Mouse (Mus musculus): ENCODE results near the gene Taf1a. TPM values are rescaled to one million over a fixed set of nuclear protein-coding genes. Genes with fewer than 3 reads are reported as not detected.
"Not testable (repeated sequence)": the region's sequence is repeated elsewhere in the genome, so short reads cannot be mapped to it uniquely, and the experiment has no call there.

Gene Taf1a
- polyA plus RNA-seq, 1 experiment from 2014 or later, result 19.0 TPM

DNA sequence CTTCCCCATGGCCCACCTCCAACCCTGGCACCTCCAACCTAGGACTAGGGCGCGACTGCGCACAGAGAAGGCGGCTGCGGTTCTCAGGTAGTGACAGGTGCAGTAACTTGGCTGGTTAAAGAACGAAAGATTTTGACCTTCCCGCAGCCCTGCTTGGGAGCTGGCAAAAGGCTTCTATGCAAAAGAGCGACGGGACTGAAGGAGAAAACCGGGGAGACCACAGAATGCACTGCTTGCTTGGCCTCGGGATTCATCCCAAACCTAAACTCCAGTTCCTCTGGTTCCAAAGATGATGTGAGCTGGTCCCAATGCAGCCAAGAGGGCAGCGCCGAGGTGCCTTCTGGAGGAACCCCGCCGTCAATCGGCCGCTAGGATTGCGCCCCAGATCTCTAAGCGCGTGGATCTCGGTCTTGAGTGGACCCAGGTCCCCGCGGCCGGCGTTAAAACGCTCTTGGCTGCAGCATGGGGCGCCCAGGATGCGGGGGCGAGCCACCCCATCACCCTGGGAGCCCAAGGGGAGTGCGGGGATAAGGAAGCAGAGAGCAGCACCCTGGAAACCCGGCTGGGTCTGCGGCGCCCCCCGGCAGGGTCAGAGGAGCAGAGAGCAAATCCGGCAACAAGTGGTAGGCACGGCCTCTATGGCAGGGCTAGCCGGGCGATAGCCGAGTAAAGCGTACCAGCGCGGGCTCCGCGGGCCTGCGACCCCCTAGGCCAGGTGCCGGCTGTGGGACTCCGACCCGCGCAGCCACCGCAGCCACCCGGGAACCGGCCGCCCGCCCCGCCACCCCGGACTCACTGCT lies 20.0 kb upstream of the Taf1a start:
- H3K36me3 ChIP-seq, result peaks cover 19% of the 10 kb centered on the region
- ATAC-seq (ENCODE audit: insufficient read depth, low FRiP score, low read depth), result peak; percentile 33
- H3K4me3 ChIP-seq (replicated peaks), result peak overlapping the region; percentile 64
- no peaks in the 10 kb centered on the region for H3K9me3 ChIP-seq
- peaks cover 12% of the 10 kb centered on the region; the same call in 1 of the 2 replicates for H3K4me1 ChIP-seq
- peak overlapping the region; percentile 66; the same call in 1 of the 2 replicates for H3K27ac ChIP-seq
- H3K27me3 ChIP-seq (replicated peaks), result no peaks in the 10 kb centered on the region
- 2% methylated on average over 55 of the region's 56 CpGs for WGBS
- H3K4me2 ChIP-seq, result peak overlapping the region; percentile 77
- peak overlapping the region; percentile 61 for H3K9ac ChIP-seq

DNA sequence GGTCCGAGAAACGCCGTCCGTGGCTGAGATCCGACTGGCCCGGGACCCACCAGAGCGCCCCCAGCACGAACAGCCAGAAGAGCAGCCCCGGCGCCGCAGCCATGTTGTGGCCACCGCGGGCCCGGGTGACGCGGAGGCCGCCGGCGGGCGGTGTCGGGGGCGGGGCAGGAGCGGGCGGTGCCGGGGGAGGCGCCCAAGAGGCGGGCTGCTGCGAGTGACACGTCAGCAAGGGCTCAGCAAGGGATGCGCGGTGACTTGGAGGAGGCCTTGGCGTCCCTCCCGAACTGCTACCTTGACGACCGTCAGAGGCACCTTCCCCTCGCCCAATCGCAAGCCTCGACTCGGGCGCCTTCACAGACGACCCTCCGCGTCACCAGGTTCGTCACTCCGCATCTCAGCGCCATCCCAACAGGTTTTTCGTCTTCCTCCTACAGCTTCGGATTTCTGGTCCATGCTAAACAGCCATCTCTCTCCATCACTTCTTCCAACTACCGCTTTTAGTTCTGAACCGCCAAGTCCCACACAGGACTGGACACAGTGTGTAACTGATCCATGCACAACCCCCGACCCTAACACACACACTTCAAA lies 19.3 kb upstream of the Taf1a start, which contains the start of gene Mia3:
Mia3 (minus strand) TSS at position 127 of the 588 bp plus-strand sequence.
- WGBS, result under 1% methylated on average over 47 of the region's 51 CpGs
- Histone ChIP-seq H3K9me3 (0 out of 2 replicates have a peak, but pooled peaks cover under 1% of the 10 kb centered on the region), H3K27me3 (replicated peaks) (no peaks in the 10 kb centered on the region), H3K4me1 (peaks cover 12% of the 10 kb centered on the region; the same call in 1 of the 2 replicates), H3K9ac (peak within 1 kb of the TSS; percentile 61), H3K36me3 (peaks cover 12% of the 10 kb centered on the region; the same call in 1 of the 2 replicates), H3K4me2 (peak within 1 kb of the TSS; percentile 77), H3K27ac (peak within 1 kb of the TSS; percentile 66; the same call in 1 of the 2 replicates), H3K4me3 (replicated peaks) (peak within 1 kb of the TSS; percentile 64)
- ATAC-seq (ENCODE audit: insufficient read depth, low FRiP score, low read depth), result peak; percentile 97

DNA sequence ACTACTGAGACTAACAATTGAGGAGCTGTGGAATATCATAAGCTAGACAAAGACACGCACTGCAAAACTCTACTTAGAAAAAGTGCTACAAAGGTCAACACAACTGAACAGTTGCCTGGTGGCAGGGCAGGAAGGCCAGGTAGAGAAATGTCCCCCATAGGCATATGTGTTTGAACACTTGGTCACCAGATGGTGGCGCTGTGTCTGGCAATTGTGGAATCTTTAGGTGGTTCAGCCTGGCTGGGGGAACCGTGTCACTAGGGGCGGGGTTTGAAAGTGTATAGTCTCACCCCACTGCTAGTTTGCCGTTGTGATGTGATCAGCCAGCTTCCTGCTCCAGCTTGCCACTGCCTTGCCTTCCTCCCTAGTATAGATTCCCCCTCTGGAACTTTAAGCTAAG lies 14.1 kb upstream of the Taf1a start:
- Histone ChIP-seq H3K9me3 (0 out of 2 replicates have a peak, but pooled peaks cover 3% of the 10 kb centered on the region), H3K4me1 (0 out of 2 replicates have a peak, but pooled peaks cover 3% of the 10 kb centered on the region), H3K36me3 (no peaks in the 10 kb centered on the region), H3K9ac (no peak overlapping the region), H3K27me3 (replicated peaks) (no peaks in the 10 kb centered on the region), H3K4me2 (no peak overlapping the region), H3K27ac (no peak overlapping the region), H3K4me3 (replicated peaks) (no peak overlapping the region)
- ATAC-seq (ENCODE audit: insufficient read depth, low FRiP score, low read depth), result no peak
- WGBS, result 83% methylated on average over 5 of the region's 5 CpGs

DNA sequence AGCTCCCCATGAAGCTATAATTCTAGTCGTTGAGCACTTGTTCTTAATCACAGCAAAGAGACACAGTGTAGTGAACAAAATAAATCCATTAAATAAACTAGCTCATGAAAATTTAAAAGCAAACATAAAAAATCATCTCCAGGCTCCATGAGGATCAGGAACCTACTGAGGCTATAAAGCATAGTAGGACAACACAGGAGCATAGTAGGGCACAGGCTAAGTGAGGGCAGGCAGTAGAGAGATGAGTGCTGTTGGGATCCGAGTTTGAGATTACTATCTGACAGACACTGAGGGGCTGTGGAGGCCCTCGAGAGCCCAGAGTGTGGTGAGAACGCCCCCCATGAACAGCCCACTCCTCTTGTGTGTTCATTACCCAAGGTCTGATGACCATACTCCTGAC lies 11.7 kb upstream of the Taf1a start:
- Histone ChIP-seq H3K4me3 (replicated peaks) (no peak overlapping the region), H3K27me3 (replicated peaks) (no peaks in the 10 kb centered on the region), H3K27ac (no peak overlapping the region), H3K9ac (no peak overlapping the region), H3K36me3 (no peaks in the 10 kb centered on the region), H3K9me3 (0 out of 2 replicates have a peak, but pooled peaks cover 3% of the 10 kb centered on the region), H3K4me2 (no peak overlapping the region), H3K4me1 (no peaks in the 10 kb centered on the region)
- ATAC-seq (ENCODE audit: insufficient read depth, low FRiP score, low read depth), result no peak
- WGBS, result 75% methylated on average over 4 of the region's 4 CpGs

DNA sequence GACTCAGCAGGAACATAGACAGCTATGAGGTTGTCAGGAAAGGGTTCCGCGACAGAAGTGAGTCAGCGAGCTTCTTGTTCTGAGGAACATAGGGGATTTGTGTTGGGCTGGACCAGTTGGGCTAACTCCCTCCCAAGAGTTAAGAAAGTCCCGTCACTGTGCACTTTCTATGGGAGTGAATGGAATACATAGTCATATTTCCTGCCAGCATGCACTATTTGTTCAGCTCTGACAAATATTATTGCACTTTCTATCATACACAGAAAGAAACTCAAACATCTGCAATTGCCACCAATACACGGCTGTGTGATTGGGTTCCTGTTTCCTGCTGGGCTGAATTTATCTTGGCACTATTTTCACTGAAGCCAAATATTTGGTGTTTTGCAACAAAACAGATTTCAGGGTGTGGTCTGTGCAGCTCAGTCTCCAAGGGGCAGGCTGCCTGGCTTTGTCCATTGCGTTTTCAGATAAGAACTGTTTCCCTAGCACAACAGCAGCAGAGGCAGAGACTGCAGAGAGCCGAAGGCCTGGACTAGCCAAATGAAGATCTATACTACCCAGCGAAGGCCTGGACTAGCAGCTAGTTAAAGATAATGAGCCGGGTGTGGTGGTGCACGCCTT lies 10.3 kb upstream of the Taf1a start:
- no peak overlapping the region for H3K4me3 ChIP-seq (replicated peaks)
- 68% methylated on average over 10 of the region's 10 CpGs for WGBS
- H3K4me1 ChIP-seq, result no peaks in the 10 kb centered on the region
- ATAC-seq (ENCODE audit: insufficient read depth, low FRiP score, low read depth), result no peak; the same call in 1 of the 2 replicates
- no peaks in the 10 kb centered on the region for H3K27me3 ChIP-seq (replicated peaks)
- H3K9ac ChIP-seq, result no peak overlapping the region
- no peaks in the 10 kb centered on the region for H3K36me3 ChIP-seq
- H3K27ac ChIP-seq, result peak overlapping the region; percentile 44
- H3K4me2 ChIP-seq, result no peak overlapping the region
- 0 out of 2 replicates have a peak, but pooled peaks cover 3% of the 10 kb centered on the region for H3K9me3 ChIP-seq

DNA sequence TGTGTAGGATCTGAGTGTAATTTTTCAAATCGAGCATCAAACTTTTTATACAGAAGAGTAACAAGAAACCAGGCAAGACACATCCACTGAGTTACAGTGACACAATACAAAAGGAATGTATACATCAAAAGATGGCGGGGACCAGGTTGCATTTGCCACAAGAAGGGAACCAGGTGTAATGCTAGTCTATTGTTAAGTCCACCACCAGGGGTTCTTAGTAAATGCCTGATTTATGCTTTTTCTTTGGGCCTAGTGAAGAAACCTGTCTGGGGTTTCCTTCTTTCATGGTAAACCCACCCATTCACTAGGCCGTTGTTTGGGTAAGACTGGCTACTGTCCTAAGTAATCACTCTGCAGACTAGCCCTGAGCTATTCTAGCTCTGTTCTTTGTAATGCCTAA lies 9.4 kb upstream of the Taf1a start:
- not testable (repeated sequence) for H3K27ac ChIP-seq; ATAC-seq (ENCODE audit: insufficient read depth, low FRiP score, low read depth); H3K4me1 ChIP-seq; H3K9me3 ChIP-seq; H3K9ac ChIP-seq; H3K4me3 ChIP-seq (replicated peaks); H3K4me2 ChIP-seq; H3K36me3 ChIP-seq; H3K27me3 ChIP-seq (replicated peaks)
- WGBS, result 91% methylated on average over 3 of the region's 3 CpGs

DNA sequence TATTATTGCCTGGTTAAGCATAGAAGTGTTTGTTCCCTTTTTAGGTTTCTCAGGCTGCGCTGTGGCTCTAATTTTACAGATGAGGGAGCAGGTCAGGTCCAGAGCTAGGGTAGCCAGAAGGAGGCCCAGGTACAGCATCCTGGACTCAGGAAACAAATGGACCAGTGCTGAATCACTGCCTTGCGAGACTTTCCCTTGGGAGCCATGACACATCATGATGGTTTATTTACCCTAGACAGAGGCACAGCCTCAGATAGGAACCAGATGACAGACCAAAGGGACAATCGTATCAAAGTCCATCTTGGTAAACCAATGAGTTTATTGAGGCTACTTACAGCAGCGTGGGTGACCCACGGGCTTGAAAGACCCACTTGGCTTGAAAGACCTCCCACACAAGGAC lies 7.0 kb upstream of the Taf1a start:
- Histone ChIP-seq H3K27ac (no peak overlapping the region), H3K36me3 (no peaks in the 10 kb centered on the region), H3K27me3 (replicated peaks) (0 out of 2 replicates have a peak, but pooled peaks cover 5% of the 10 kb centered on the region), H3K4me2 (no peak overlapping the region), H3K9ac (no peak overlapping the region), H3K9me3 (no peaks in the 10 kb centered on the region), H3K4me1 (no peaks in the 10 kb centered on the region), H3K4me3 (replicated peaks) (no peak overlapping the region)
- no peak for ATAC-seq (ENCODE audit: insufficient read depth, low FRiP score, low read depth)
- WGBS, result 71% methylated on average over 5 of the region's 5 CpGs

DNA sequence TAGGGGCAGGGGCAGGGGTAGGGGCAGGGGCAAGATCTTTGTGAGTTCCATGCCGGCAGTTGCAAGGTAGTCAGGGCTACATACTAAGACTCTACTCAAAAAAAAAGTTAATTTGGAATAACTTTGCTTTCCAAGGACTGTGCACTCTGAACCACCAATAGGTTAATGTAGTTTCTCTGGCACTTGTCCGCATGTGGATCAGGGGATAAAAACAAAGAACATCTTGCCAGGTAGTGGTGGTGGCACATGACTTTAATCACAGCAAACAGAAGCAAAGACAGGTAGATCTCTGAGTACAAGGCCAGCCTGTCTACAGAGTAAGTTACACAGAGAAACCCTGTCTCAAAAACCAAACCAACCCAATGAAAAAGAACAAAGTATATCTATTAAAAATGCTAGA lies 6.2 kb upstream of the Taf1a start:
- no peaks in the 10 kb centered on the region for H3K9me3 ChIP-seq
- no peak overlapping the region for H3K4me2 ChIP-seq
- 77% methylated on average over 2 of the region's 2 CpGs for WGBS
- H3K27ac ChIP-seq, result no peak overlapping the region
- no peak overlapping the region for H3K4me3 ChIP-seq (replicated peaks)
- 0 out of 2 replicates have a peak, but pooled peaks cover 5% of the 10 kb centered on the region for H3K27me3 ChIP-seq (replicated peaks)
- H3K4me1 ChIP-seq, result no peaks in the 10 kb centered on the region
- H3K9ac ChIP-seq, result no peak overlapping the region
- H3K36me3 ChIP-seq, result no peaks in the 10 kb centered on the region
- ATAC-seq (ENCODE audit: insufficient read depth, low FRiP score, low read depth), result no peak

DNA sequence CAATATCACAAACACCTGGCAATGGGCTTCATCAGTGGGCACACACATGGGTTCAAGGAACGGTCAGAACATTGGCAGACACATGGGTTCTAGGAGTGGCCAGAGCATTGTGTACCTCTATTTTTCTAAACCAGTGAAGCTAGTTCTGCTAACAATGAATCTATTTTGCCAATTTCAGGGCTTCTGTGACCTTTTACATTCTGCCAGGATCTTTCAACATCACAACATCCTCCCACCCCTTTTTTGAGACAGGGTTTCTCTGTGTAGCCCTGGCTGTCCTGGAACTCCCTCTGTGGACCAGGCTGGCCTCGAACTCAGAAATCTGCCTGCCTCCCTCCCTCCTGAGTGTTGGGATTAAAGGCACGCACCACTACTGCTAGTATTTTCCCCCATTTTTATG lies 1.4 kb upstream of the Taf1a start:
- not testable (repeated sequence) for H3K27ac ChIP-seq; H3K9ac ChIP-seq; H3K4me2 ChIP-seq; H3K4me1 ChIP-seq; H3K36me3 ChIP-seq; H3K9me3 ChIP-seq; H3K4me3 ChIP-seq (replicated peaks); H3K27me3 ChIP-seq (replicated peaks); ATAC-seq (ENCODE audit: insufficient read depth, low FRiP score, low read depth)
- WGBS, result 89% methylated on average over 3 of the region's 3 CpGs

DNA sequence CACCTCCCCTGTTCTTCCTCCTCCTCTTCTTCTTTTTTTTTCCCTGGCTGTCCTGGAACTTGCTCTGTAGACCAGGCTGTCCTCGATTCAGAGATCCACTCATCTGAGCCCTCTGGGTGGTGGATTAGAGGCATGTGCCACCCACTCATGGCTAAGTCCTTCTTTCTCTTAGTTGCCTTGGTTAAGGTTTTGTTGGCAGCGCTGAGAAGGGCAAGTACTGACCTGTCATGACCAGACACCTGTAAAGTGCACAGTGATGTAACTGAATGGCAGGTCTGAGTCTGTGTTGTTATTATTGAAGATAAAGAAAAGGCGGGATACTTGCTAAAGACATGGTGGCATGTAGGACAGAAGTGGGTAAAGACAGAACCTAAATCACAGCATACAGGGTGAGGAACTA lies 14.6 kb downstream of the Taf1a start:
- H3K9ac ChIP-seq, result no peak overlapping the region
- H3K27me3 ChIP-seq (replicated peaks), result no peaks in the 10 kb centered on the region
- no peak overlapping the region for H3K27ac ChIP-seq
- peaks cover 48% of the 10 kb centered on the region for H3K36me3 ChIP-seq
- H3K4me1 ChIP-seq, result no peaks in the 10 kb centered on the region
- no peak for ATAC-seq (ENCODE audit: insufficient read depth, low FRiP score, low read depth)
- WGBS, result 91% methylated on average over 3 of the region's 3 CpGs
- H3K4me3 ChIP-seq (replicated peaks), result no peak overlapping the region
- no peaks in the 10 kb centered on the region for H3K9me3 ChIP-seq
- no peak overlapping the region for H3K4me2 ChIP-seq

DNA sequence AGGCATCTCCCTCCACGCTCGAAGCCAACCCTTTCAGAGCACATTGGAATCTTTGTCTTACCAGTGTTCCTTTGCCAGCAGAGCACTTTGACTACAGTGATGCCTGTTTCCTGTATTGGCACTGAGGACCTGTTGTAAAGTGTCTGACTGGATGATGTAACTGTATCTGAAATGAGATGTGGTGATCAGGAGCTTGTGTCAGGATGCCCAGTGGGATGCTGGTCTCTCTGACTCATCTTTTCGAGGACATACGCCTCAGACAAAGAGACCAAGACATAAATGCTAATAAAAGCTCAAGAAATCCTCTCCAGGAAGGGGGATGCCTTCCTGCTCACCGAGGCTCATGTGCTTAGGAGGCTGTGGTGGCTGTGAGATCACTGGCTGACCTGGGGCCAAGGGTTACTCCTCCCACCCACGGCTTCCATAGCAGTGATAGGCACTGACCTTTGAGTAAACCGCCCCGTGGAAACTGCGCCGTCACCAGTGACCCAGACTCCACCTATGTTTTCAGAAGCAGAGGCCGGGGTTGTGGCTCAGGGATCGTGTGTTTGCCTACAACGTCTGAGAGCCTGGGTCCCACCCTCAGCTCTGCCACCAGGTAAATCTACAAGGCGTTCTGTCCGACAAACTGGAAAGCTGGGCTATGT lies 25.4 kb downstream of the Taf1a start:
- no peak for ATAC-seq (ENCODE audit: insufficient read depth, low FRiP score, low read depth)

More for the DNA sequence above, 25.4 kb downstream of the Taf1a start:
- Histone ChIP-seq H3K27me3 (replicated peaks) (no peaks in the 10 kb centered on the region), H3K4me3 (replicated peaks) (no peak overlapping the region), H3K4me1 (no peaks in the 10 kb centered on the region), H3K9me3 (no peaks in the 10 kb centered on the region), H3K27ac (no peak overlapping the region), H3K36me3 (peaks cover 22% of the 10 kb centered on the region), H3K9ac (no peak overlapping the region), H3K4me2 (no peak overlapping the region)
- WGBS, result 84% methylated on average over 15 of the region's 15 CpGs

Measured in stomach, embryonic 15.5 days (tissue).